Mouse (Mus musculus) kidney, adult 11 months (tissue): ENCODE results near the gene Slc6a3.

Experiments used
- DNase-seq: peaks from one replicate; pipeline ENCODE4 v3.0.0; 2022

Gene Slc6a3

DNA sequence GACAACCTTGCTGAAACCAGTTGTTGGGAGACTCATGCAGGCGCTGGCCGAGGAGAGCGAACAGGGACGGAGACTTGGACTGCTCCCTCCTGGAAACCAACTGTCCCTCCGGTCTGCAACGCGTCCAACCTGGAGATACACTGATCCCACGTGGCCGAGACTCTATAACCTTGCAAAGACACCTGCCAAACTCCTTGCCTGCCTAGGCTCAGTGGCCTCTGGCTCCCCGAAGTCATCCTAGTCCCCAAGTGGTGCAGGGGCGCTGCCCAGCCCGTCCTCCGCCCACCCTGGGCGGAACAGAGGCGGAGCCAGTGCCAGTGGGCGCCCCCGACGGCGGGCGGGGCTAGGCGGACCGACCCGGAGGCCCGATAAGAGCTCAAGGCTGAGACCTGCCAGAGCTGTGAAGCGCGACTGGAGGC lies at the start of gene Slc6a3:
Slc6a3 (plus strand) TSS at position 345 of the 419 bp plus-strand sequence.
- peak; percentile 44 for DNase-seq

DNA sequence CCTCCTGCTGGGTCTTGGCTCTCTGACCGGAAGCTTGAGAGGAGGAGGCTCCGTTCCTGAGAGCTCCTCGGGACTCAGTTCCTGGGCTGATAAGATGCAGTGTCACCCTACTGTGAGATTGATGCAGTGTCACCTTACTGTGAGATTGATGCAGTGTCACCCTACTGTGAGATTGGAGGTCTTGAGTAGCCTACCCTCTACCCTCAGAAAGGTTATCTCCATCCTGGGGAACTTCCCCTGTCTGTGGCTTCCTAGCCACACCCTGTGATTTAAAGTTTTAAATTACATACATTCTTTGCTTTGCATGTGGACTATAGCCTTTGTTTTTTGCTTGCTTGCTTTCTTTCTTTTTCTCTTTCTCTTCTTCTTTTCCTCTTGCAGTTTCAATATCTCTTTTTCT lies 48.4 kb upstream of the Slc6a3 start:
- no peak for DNase-seq

- no peak for DNase-seq
These were observed 47.8 kb upstream of the Slc6a3 start for GRCm38 (mm10) chr13:73488707-73489106.

DNA sequence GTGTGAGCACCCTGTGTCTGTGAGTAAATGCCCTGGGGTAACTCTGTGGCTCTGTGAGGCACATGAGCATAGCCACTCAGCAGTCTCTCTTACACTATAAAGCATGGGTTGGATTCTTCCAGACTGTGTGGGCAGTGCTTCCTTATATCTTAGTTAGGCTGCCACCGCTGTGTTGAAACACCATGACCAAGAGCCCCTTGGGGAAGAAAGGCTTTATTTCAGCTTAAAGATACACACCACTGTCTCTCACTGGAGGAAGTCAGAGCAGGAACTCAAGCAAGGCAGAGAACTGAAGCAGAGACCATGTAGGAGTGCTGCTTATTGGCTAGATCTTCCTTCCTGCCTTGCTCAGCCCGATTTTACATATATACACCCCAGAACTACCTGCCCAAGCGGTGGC lies 46.6 kb upstream of the Slc6a3 start:
- no peak for DNase-seq

- DNase-seq = no peak
These were observed 45.9 kb upstream of the Slc6a3 start for GRCm38 (mm10) chr13:73490564-73491170.

DNA sequence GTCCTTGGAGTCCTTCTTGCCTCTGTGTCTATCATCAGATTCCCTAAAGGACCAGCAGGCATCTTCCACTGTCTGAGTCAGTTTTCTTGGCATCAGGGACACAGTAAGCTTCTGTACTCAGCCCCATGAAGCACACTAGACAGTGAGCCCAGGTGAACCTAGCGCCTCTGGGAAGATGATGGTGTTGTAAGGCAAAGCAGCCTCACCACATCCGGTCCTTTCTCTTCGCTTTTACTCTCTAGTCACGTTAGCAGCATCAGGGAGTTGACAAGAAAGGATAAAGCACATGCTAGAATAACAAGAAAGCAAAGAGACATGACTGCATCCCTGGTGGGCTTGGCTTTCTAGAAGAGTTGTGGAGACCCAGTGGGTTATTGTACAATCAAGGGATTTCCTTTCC lies 43.4 kb upstream of the Slc6a3 start:
- DNase-seq = no peak

GRCm38 (mm10) chr13:73494528-73494927 lies 42.0 kb upstream of the Slc6a3 start:
- no peak for DNase-seq

- DNase-seq = no peak
These were observed 40.4 kb upstream of the Slc6a3 start for GRCm38 (mm10) chr13:73496137-73496536.

GRCm38 (mm10) chr13:73499893-73500604 lies 36.5 kb upstream of the Slc6a3 start:
- no peak for DNase-seq

DNA sequence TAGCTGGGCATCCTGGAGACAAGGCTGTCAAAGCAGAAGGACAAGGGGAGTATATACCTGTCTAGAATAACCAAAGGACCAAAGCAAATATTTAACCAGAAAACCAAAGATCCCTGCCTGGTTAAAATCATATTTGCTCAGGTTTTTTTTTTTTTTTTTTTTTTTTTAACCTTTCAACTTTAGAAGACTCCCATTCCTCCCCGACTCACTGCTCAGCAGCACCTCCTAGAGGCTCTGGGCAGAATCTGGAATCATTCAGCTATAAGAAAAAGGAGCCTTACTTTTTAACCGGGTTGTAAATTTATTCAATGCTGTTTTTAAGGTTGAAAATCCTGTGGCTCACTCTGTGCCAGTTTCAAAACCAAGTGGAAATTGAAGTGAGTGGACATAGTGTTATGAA lies 33.8 kb upstream of the Slc6a3 start:
- DNase-seq = no peak

DNA sequence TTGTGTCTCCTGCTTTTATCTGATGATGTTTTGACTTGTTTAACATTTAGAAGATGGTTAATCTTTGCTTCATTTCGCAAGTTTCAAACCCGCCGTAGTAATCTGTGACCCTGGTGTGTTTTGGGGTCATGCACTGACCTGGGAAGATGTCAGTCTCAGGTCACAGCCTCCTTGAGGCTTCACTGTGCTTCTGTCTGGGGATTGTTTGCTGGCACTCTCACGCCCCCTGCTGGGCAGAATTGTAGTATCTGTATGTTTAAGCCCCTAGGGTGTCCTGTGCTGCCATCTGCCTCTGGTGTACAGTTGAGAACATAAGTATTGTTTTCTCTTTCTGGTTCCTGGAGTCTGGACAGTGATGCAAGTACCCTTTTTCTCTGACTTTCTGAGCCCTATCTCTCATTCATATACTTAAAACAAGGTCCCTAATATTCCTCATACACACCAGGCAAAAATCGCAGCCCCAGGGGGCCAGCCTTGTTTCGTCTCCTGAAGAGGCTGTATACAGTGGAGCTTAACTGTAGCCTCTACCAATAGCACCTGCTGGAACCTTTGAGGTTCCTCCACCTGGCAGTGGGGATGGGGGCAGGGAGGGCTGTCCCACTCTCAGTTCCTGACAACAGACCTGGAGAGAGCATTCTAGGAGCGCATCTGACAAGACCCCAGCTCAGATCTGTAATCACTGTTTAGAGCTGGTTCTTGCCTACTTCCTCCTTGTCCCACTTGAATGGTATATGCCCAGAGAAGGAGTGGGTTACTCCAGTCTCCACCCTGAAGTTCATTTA lies 30.7 kb upstream of the Slc6a3 start:
- peak; percentile 55 for DNase-seq

DNA sequence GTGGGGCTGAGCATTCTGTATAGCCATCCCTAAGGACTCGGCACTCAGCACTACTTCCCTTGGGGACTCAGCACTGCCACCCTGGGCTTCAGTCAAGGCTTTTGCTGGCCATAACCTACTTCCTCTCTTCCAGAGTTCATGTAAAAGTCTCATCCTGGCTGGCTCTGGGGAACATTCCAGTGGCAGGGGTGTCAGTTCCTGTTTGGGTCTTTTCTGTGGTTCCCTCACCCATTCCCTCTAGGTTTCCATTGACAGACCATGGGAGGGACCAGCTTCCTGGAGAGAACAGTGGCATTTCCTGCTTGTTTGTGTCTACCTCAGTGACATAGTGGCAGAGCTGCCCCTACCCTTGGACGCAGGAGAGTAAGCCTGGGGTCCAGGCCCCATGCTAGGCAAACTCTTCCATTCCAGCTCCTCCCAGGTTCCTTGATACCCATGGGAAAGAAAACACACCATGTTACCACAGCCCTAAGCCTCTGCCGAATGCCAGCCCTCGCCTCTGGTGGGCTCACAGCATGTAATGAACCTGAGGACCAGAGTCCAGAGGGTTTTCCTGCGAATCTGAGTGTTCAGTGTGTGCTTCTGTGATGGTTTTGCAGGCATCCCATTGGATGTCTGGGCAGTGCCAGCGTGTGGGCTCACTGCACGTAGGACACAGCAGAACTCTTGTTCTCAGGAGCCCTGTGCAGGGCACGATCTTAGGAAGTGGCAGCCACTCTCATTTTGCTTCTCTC lies 27.6 kb upstream of the Slc6a3 start:
- peak; percentile 63 for DNase-seq

DNA sequence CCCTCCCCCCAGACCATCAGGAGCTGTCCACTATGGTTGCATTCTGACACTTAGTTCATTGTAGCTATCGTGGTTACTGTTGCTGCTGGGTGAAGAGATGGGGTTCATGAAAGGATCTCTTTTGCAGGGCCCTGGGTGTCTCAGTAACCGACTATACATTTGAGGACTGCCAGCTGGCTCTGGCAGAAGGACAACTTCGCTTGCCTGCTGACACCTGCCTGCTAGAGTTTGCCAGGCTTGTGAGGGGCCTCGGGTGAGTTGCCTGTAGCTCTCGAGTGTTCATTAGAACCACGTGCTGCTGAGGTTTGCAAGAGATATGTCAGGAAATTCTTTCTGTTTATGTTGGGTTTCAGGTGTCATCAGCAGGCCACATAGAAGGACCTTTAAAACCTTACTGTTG lies 26.7 kb upstream of the Slc6a3 start:
- no peak for DNase-seq

DNA sequence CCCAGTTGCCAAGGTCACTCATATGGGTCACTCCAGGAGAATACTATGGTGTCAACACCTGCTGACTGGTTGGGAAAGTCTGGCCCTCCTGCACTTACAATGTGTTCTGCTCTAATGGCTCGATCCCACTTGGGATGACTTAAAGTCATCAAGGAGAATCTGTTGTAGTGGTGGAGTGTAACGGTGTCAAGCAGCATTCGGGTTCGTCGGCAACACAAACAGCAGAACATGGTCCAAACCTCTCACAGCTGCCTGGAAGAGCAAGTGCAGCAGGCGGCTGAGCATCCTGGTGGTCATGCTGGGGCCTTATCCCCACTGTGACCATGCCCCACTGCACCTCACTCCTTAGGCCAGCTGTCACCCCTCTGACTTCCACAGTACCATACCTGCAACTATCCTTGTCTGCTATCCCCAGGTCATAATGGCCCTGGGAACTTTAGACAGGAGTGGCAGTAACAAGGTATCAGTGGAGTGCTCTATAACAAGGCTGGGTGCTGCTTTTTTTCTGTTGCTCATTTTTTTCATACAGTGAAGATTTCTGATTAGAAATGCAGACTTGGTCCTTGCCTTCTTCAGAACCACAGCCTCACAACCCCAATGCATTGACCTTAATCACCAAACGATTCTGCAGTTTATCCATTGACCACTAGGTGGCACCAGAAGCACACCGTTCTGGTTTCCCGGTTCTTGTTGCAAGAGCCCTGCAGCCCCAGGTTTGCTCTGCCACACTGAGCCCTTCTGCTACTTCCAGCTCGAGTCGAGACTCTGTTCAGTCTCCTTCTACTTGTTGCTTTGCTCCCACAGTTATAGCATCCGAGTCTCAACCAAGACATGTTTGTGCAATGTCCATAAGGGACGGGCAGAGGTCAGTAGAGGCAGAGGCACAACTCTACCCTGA lies 23.5 kb upstream of the Slc6a3 start:
- DNase-seq = peak; percentile 60

GRCm38 (mm10) chr13:73516886-73517285 lies 19.7 kb upstream of the Slc6a3 start:
- no peak for DNase-seq

DNA sequence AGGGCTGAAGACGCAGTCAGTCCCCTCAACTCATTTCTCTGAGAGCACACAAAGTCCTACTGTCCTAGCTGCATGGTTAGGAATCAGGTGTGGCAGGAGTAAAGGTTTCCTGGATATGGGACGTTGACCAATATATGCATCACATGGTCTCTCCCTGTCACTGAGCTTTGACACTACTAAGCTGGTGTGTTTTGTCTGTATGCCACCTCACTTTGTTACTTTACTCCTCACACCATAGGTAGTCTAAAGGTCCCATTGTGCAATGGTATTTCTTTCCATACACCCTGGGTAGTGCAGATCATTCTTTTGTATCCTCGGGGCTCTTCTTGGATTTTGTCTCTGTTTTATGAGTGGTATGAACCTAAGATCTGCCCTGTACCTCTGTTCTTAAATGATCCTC lies 2.8 kb upstream of the Slc6a3 start:
- no peak for DNase-seq

- DNase-seq = no peak
These were observed 1.3 kb upstream of the Slc6a3 start for GRCm38 (mm10) chr13:73535287-73535686.

DNA sequence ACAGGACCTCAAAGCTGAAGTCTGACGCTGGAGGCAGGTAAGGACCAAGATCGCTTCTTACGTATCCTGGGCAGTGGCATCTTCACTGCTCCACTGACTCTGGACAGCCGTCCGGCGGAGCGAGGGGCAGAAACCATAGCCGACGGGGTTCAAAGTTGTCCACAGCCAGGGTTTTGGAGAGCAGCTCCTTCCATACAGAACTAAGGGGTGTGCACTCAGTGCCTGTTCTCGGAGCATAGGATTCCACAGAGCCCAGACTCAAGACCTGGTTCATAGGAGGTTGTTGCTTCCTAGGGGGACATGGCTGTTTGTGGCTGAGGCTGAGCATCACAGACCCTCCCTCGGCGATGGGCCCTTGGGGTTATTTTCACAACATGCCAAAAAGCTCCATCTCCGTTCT lies 277 bp downstream of the Slc6a3 start:
- no peak for DNase-seq

- no peak for DNase-seq
These were observed 27.7 kb downstream of the Slc6a3 start for GRCm38 (mm10) chr13:73564201-73564600.

- DNase-seq = no peak
These were observed 38.5 kb downstream of the Slc6a3 start for GRCm38 (mm10) chr13:73575051-73575450.

DNA sequence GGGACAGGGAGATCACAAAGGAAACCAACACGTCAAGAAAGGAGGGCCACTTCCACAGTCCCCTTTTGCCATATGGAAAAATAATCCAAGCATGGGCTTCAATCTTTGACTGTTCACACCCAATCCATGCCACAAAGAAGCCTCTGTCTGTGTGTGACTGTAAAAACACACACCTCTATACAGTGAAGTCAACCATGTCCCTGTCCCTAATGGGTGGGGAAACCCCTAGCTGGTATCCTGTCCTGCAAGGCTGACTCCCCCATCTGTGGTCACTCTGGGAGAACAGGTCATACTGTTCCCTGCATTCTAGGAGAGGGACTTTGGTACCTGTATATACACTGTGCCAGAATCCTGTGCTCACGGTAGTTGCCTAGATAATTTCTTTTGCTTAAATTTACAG lies 40.7 kb downstream of the Slc6a3 start:
- DNase-seq = no peak

- DNase-seq = no peak
These were observed 54.9 kb downstream of the Slc6a3 start for GRCm38 (mm10) chr13:73591488-73591887.
